Mouse (Mus musculus) gastrocnemius, adult 2 months (tissue): Measurements from ENCODE around the gene Rnf220. TPM values are rescaled to one million over a fixed set of nuclear protein-coding genes. Genes with fewer than 3 reads are reported as not detected.

ENCODE experiments used
- DNase-seq: peaks from one replicate; pipeline ENCODE4 v3.0.0; 2022
- H3K27ac ChIP-seq: fragments of 200-600 bp; 2 replicates; pipeline ENCODE4 v1.8.1; 2022; ENCODE audit warnings: mild to moderate bottlenecking
- H3K4me3 ChIP-seq: fragments of 200-600 bp; 2 replicates; pipeline ENCODE4 v1.8.1; 2022; ENCODE audit warnings: mild to moderate bottlenecking, moderate library complexity
- CTCF ChIP-seq: fragments of 200-600 bp; IDR thresholded peaks from 2 replicates; pipeline ENCODE4 v1.8.1; 2022; ENCODE audit warnings: antibody characterized with exemption, mild to moderate bottlenecking, moderate library complexity
- intact Hi-C: fragments of 180-260 bp; cut with DNase I; formaldehyde crosslinking; loops from one replicate; pipeline ENCODE4 v1.15.1; 2025
- total RNA-seq, 2 experiments: library from RNA; stranded (reverse); gene quantifications; 2 replicates each; pipeline ENCODE4 v1.2.3; 2021

Gene Rnf220
- total RNA-seq, 2 experiments from 2014 or later: 50.2 to 51.4 TPM

- H3K4me3 ChIP-seq: no peak overlapping the region
Measured at GRCm38 (mm10) chr4:117381846-117382245, 115.0 kb downstream of the Rnf220 start.

DNA sequence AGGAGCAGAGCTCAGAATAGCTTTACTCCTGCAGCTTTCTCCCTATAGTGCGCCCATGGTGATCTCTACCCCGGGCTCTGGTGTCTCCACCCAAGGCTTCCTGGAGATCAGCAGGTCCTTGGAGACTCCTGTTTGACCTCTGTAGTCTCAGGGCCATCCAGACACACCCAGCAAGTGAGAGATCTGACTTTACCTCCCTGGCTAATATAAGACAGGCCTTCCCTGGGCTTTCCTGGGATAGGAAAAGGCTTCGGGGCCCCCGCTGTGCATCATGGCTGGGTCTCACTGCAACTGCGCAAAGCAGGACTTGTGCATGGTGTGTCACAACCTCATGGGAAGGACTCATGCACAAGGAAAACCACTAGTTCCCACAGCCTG, 116.3 kb downstream of the Rnf220 start:
- TF ChIP-seq CTCF: no peak
- H3K27ac ChIP-seq: no peak overlapping the region
- DNase-seq: no peak
- intact Hi-C loops: no loop called here
- no peak overlapping the region for H3K4me3 ChIP-seq

More at GRCm38 (mm10) chr4:117381846-117382245, 115.0 kb downstream of the Rnf220 start:
- DNase-seq: no peak
- intact Hi-C loops: no loop called here
- no peak for TF ChIP-seq CTCF
- no peak overlapping the region for H3K27ac ChIP-seq

GRCm38 (mm10) chr4:117379803-117380557, 116.9 kb downstream of the Rnf220 start:
- no peak for TF ChIP-seq CTCF
- no peak overlapping the region for H3K27ac ChIP-seq
- intact Hi-C loops: no loop called here
- H3K4me3 ChIP-seq: no peak overlapping the region
- DNase-seq: no peak

GRCm38 (mm10) chr4:117374078-117374540, 122.7 kb downstream of the Rnf220 start:
- DNase-seq: no peak
- TF ChIP-seq CTCF: no peak
- Histone ChIP-seq H3K4me3 (no peak overlapping the region), H3K27ac (no peak overlapping the region)
- intact Hi-C loops: no loop called here

DNA sequence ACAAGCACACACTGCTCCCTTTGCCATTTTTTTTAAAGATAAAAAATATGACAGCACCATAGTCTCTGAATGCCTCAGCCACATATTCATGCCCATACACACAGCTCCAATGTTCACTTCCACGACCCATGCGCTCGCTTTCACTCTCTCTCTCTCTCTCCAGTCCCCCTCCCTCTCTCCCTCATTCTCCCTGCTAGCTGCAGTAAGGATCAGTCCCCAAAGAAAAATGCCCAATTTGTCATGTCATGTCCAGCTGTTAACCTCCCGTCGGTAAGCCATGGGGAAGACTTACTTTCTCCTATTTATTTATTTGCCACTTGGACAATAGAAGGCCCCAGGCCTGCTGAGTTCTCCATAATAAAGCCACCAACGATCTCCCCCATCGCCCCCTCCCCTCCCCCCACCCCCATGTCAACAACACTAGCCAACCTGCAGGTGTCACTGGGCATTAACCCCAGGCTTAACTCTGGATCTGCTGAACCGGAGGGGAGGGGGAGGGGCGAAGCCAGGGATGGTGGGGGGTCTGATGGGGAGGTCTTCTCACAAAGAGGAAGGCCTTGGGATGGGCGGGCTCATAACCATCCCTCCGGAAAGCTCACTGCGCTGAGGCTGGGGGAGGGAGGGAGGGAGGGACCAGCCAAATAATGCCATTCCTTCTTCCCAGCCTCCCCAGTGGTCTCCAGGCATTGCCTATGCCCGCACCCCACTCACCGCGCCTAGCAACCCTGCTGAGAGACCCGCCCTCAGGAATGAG, 123.4 kb downstream of the Rnf220 start:
- no peak overlapping the region for H3K4me3 ChIP-seq
- H3K27ac ChIP-seq: no peak overlapping the region
- intact Hi-C loops: no loop called here
- no peak for TF ChIP-seq CTCF
- no peak for DNase-seq

GRCm38 (mm10) chr4:117371896-117372295, 125.0 kb downstream of the Rnf220 start:
- DNase-seq: no peak
- no peak overlapping the region for H3K4me3 ChIP-seq
- no peak overlapping the region for H3K27ac ChIP-seq
- TF ChIP-seq CTCF: no peak
- intact Hi-C loops: no loop called here

GRCm38 (mm10) chr4:117370354-117370753, 126.5 kb downstream of the Rnf220 start:
- DNase-seq: no peak
- intact Hi-C loops: no loop called here
- Histone ChIP-seq H3K27ac (no peak overlapping the region), H3K4me3 (no peak overlapping the region)
- no peak for TF ChIP-seq CTCF

GRCm38 (mm10) chr4:117369571-117369970, 127.3 kb downstream of the Rnf220 start:
- Histone ChIP-seq H3K27ac (no peak overlapping the region), H3K4me3 (no peak overlapping the region)
- no peak for TF ChIP-seq CTCF
- intact Hi-C loops: no loop called here
- DNase-seq: no peak

DNA sequence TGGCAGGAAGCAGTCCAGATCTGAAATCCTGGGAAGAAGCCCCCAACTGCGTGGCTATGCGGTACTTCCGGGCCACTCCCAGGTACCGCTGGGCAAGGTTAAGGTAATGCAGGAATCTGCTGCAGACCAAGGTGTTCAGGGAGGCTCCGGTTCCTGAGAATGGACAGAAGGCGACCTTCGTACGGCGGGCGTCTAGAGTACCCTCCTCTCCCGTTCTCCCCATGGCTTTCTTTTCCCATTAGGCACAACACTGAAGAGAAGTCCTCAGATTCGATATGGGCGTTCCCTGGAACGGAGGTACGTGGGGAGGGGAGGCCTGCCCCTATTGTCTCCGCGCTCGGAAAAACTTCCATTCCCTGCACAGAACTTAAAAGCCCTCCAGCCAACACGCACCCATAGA, 129.5 kb downstream of the Rnf220 start:
- TF ChIP-seq CTCF: no peak
- DNase-seq: no peak
- no peak overlapping the region for H3K4me3 ChIP-seq
- H3K27ac ChIP-seq: no peak overlapping the region
- intact Hi-C loops: no loop called here

- no peak for DNase-seq
- no peak for TF ChIP-seq CTCF
- intact Hi-C loops: no loop called here
- H3K27ac ChIP-seq: no peak overlapping the region
- H3K4me3 ChIP-seq: no peak overlapping the region
Measured at GRCm38 (mm10) chr4:117362085-117362484, 134.8 kb downstream of the Rnf220 start.

- intact Hi-C loops: no loop called here
- no peak overlapping the region for H3K4me3 ChIP-seq
- no peak for TF ChIP-seq CTCF
- no peak overlapping the region for H3K27ac ChIP-seq
- no peak for DNase-seq
Measured at GRCm38 (mm10) chr4:117361558-117361873, 135.3 kb downstream of the Rnf220 start.

DNA sequence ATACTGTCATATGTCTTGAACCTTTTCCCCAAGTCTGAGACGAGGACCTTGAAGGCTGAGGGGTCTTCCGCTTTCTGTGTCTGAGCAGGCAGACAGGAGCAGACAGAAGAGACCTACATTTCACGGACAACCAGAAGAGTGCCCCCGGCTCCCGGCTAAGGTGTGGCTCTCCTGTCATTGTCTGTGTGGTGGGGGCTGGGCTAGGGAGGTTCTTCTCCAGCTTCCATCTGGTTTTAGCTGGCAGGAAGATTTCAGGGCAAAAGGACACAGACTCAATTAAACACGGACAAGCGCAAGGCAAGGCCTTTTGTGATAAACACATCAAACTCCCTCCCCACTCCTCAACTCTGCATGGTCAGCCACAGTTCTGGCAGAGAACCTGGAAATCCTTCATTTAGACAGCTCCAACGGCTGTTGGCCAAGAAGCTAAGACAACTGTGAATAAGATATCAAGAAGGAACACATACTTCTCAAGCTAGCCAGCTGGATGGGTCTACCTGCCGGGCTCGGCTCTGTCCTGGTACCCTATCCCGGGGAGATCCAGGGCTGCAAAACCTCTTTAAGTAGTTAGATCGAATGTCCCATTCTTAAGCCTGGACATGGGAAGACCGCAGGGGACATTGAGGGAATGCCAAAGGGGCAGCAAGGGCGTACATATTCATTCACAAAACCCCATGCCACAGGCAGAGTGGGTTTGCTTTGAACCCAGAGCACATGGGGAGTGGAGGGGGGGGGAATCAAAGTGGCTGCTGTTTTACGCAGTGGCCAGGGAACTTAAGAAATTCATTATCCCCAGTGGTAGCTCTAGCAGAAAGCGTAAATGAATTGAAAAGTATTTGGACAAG, 135.9 kb downstream of the Rnf220 start:
- intact Hi-C loops: no loop called here

More for the DNA sequence above, 135.9 kb downstream of the Rnf220 start:
- Histone ChIP-seq H3K4me3 (no peak overlapping the region), H3K27ac (peak overlapping the region; percentile 43)
- no peak for DNase-seq
- TF ChIP-seq CTCF: no peak
